Mouse (Mus musculus): Measurements from ENCODE around the gene 1110002E22Rik.

GRCm38 (mm10) chr3:138064732-138065645 is at the start of gene 1110002E22Rik:
- TF ChIP-seq CTCF (IDR thresholded peaks at IDR 0.05; ENCODE audit: low read depth, low read length) = no peak
- no peak for TF ChIP-seq POLR2A (IDR thresholded peaks at IDR 0.05; ENCODE audit: extremely low read depth, insufficient read depth, low read length)

All from liver, adult 2 months (tissue).